Mouse (Mus musculus): Measurements from ENCODE around the gene Arhgap24.

Arhgap24 gene

GRCm38 (mm10) chr5:102582864-102583410, 101.7 kb downstream of the Arhgap24 start:
- no peak for DNase-seq

- no peak for DNase-seq
Observed at GRCm38 (mm10) chr5:102591422-102591821, 110.2 kb downstream of the Arhgap24 start.

GRCm38 (mm10) chr5:102593058-102593457, 111.9 kb downstream of the Arhgap24 start:
- DNase-seq, result no peak

GRCm38 (mm10) chr5:102599102-102599501, 117.9 kb downstream of the Arhgap24 start:
- DNase-seq, result no peak

- DNase-seq, result no peak
Observed at GRCm38 (mm10) chr5:102613571-102613970, 132.4 kb downstream of the Arhgap24 start.

- DNase-seq, result no peak
Observed at GRCm38 (mm10) chr5:102614081-102614480, 132.9 kb downstream of the Arhgap24 start.

- DNase-seq, result no peak
Observed at GRCm38 (mm10) chr5:102615249-102615648, 134.1 kb downstream of the Arhgap24 start.

GRCm38 (mm10) chr5:102621036-102621435, 139.8 kb downstream of the Arhgap24 start:
- no peak for DNase-seq

GRCm38 (mm10) chr5:102623807-102624435, 142.7 kb downstream of the Arhgap24 start:
- DNase-seq, result no peak

- DNase-seq, result no peak
Observed at GRCm38 (mm10) chr5:102626671-102627070, 145.5 kb downstream of the Arhgap24 start.

GRCm38 (mm10) chr5:102629362-102629771, 148.2 kb downstream of the Arhgap24 start:
- DNase-seq, result no peak

- no peak for DNase-seq
Observed at GRCm38 (mm10) chr5:102635591-102635990, 154.4 kb downstream of the Arhgap24 start.

- DNase-seq, result no peak
Observed at GRCm38 (mm10) chr5:102639782-102640559, 158.8 kb downstream of the Arhgap24 start.

- DNase-seq, result no peak
Observed at GRCm38 (mm10) chr5:102643364-102643763, 162.2 kb downstream of the Arhgap24 start.

- DNase-seq, result no peak
Observed at GRCm38 (mm10) chr5:102643820-102644219, 162.6 kb downstream of the Arhgap24 start.

- no peak for DNase-seq
Observed at GRCm38 (mm10) chr5:102659061-102659460, 177.9 kb downstream of the Arhgap24 start.

GRCm38 (mm10) chr5:102664988-102665726, 184.0 kb downstream of the Arhgap24 start:
- no peak for DNase-seq

- DNase-seq, result no peak
Observed at GRCm38 (mm10) chr5:102666886-102667285, 185.7 kb downstream of the Arhgap24 start.

- no peak for DNase-seq
Observed at GRCm38 (mm10) chr5:102667754-102668575, 186.8 kb downstream of the Arhgap24 start.

GRCm38 (mm10) chr5:102670206-102670605, 189.0 kb downstream of the Arhgap24 start:
- DNase-seq, result no peak

GRCm38 (mm10) chr5:102670731-102671345, 189.6 kb downstream of the Arhgap24 start:
- no peak for DNase-seq

GRCm38 (mm10) chr5:102675326-102675725, 194.1 kb downstream of the Arhgap24 start:
- DNase-seq, result no peak
